Mouse (Mus musculus) heart, postnatal 0 days (tissue): ENCODE measurements at regions not wholly inside any gene's neighbourhood (a gene's known extent, or its start where the extent isn't known, plus 50 kb on each side); places are given as distances from the start of the nearest gene placed in this dataset.

Source experiments
- CTCF ChIP-seq: IDR thresholded peaks from 2 replicates; pipeline ENCODE4 v1.5.1; 2016; ENCODE audit warnings: antibody characterized with exemption, control low read depth, low read depth
- EP300 ChIP-seq: IDR thresholded peaks from 2 replicates; pipeline ENCODE4 v1.6.1; 2016; ENCODE audit warnings: antibody characterized with exemption, low read depth

DNA sequence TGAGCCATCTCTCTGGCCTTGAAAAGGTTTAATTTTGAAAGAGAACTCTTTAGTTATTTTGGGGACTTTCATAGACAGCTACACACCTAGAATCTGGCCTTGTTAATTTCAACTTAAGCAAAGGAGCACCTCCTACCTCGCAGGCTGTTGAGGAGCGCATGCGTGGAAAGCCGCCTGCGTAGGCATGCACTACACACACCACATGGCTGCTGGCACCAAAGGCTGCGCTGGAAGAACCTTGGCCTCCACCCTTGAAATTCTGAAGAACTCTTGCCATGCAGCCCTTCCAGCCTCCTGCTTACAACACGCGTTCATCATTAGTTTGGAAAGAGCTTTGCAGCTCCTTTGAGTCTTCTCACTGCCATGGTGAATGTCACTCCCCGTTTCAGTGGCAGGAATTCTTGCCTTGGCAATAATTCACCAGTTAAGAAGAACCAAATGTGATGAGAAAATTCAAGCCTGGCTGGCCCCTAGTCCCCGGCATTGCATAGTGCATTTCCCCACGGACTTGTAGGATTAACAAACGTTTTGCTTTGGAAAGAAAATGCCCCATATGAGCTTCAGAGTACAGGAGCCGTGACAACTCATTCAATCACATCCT lies 62.7 kb upstream of the Spin1 start:
- TF ChIP-seq CTCF (no peak), EP300 (no peak)
